Mouse (Mus musculus) lung, postnatal 0 days (tissue): ENCODE data around the gene Erc2.

ENCODE experiments used
- CTCF ChIP-seq: IDR thresholded peaks from 2 replicates; pipeline ENCODE4 v1.5.1; 2016; ENCODE audit warnings: antibody characterized with exemption, mild to moderate bottlenecking
- EP300 ChIP-seq: IDR thresholded peaks from 2 replicates; pipeline ENCODE4 v1.6.1; 2016; ENCODE audit warnings: antibody characterized with exemption, mild to moderate bottlenecking, control low read depth

DNA sequence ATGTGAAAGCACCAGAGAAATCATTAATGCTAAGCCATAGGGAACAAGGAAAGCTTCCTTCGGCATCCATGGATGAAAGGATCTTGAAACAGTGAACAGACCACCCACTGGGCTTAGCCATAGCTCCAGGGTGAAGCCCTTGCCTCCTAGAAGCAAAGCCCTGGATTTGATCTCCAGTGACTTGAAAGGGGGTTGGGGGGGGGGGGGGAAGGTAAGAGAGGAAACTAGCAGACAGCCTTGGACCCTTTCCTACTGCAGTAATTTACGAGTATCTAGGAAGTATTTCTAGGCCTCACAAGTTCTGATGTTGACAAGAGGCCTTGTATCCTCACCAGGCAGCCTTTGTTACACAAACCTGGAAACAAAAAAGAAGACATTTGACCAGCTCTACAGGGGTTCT is 609.0 kb downstream of the Erc2 start:
- TF ChIP-seq CTCF (no peak), EP300 (no peak)
